Mouse (Mus musculus): ENCODE results near the gene Slc8b1. TPM values are rescaled to one million over a fixed set of nuclear protein-coding genes. Genes with fewer than 3 reads are reported as not detected.

The Slc8b1 gene
- polyA plus RNA-seq, 1 experiment from 2014 or later, result 1.6 TPM

DNA sequence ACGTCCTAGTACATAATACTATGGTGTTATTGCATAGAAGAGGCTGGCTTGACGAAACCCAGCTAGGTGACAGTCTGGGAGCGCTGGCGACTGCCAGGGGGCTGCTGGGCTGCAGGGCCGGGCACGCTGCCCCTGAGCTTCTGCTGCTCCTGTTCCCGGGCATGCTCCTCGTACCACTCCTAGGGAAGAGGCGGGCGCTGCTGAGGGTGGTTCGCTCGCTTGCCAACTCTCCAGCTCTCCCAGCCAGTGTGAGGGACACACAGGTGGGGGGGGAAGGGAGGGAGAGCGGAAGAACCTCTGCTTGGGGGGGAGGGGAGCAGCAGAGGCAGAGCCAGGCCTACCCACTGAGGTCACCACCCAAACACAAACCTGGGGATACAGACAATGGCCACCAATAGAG is 25.1 kb downstream of the Slc8b1 start:
- 82% methylated on average over 13 of the region's 13 CpGs for WGBS
- H3K9me3 ChIP-seq (ENCODE audit: control insufficient read depth, low read length), result no peaks in the 10 kb centered on the region
- H3K36me3 ChIP-seq (ENCODE audit: control insufficient read depth, insufficient read depth, low read length), result peaks cover 5% of the 10 kb centered on the region
- H3K4me1 ChIP-seq (ENCODE audit: control insufficient read depth, insufficient read depth, low read length), result peaks cover 39% of the 10 kb centered on the region
- DNase-seq (ENCODE audit: low spot score) (no peak), ATAC-seq (ENCODE audit: insufficient number of reproducible peaks, low FRiP score, low TSS enrichment, low read depth) (no peak)
- H3K4me2 ChIP-seq (ENCODE audit: low read depth, severe bottlenecking), result no peak overlapping the region
- H3K27ac ChIP-seq (replicated peaks; ENCODE audit: low read depth, low read length), result 0 out of 2 replicates have a peak overlapping the region, but pooled peaks have one; percentile 12
- H3K9ac ChIP-seq (ENCODE audit: low read length), result no peak overlapping the region
- H3K4me3 ChIP-seq (ENCODE audit: low read depth, low read length), result no peak overlapping the region
- no peaks in the 10 kb centered on the region for H3K27me3 ChIP-seq (ENCODE audit: control insufficient read depth, insufficient read depth, low read length)

DNA sequence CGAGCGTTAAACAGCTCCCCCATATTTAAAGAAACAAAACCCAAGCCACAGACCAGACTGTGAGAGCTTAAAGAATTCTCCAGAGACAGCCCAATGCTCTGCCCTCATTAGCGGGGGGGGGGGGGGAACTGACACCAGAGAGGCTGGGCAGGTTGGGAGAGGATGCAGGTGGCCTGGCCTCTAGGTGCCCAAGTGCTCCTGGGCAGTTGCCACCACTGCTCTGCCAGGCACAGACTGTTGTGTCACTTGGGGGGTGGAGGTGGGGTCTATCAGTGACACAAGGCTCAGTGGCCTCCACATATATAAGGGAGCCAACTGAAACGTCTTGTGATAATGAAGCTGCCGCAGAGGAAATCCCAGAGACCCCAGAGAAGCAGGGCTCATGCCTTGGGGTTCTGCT is 25.7 kb downstream of the Slc8b1 start:
- H3K9ac ChIP-seq (ENCODE audit: low read length), result no peak overlapping the region
- H3K36me3 ChIP-seq (ENCODE audit: control insufficient read depth, insufficient read depth, low read length), result peaks cover 5% of the 10 kb centered on the region
- no peak overlapping the region for H3K4me3 ChIP-seq (ENCODE audit: low read depth, low read length)
- H3K27ac ChIP-seq (replicated peaks; ENCODE audit: low read depth, low read length), result 0 out of 2 replicates have a peak overlapping the region, but pooled peaks have one; percentile 12
- no peak overlapping the region for H3K4me2 ChIP-seq (ENCODE audit: low read depth, severe bottlenecking)
- no peaks in the 10 kb centered on the region for H3K27me3 ChIP-seq (ENCODE audit: control insufficient read depth, insufficient read depth, low read length)
- H3K4me1 ChIP-seq (ENCODE audit: control insufficient read depth, insufficient read depth, low read length), result peaks cover 39% of the 10 kb centered on the region
- H3K9me3 ChIP-seq (ENCODE audit: control insufficient read depth, low read length), result no peaks in the 10 kb centered on the region
- WGBS, result 69% methylated on average over 5 of the region's 5 CpGs
- DNase-seq (ENCODE audit: low spot score) (no peak), ATAC-seq (ENCODE audit: insufficient number of reproducible peaks, low FRiP score, low TSS enrichment, low read depth) (no peak)

DNA sequence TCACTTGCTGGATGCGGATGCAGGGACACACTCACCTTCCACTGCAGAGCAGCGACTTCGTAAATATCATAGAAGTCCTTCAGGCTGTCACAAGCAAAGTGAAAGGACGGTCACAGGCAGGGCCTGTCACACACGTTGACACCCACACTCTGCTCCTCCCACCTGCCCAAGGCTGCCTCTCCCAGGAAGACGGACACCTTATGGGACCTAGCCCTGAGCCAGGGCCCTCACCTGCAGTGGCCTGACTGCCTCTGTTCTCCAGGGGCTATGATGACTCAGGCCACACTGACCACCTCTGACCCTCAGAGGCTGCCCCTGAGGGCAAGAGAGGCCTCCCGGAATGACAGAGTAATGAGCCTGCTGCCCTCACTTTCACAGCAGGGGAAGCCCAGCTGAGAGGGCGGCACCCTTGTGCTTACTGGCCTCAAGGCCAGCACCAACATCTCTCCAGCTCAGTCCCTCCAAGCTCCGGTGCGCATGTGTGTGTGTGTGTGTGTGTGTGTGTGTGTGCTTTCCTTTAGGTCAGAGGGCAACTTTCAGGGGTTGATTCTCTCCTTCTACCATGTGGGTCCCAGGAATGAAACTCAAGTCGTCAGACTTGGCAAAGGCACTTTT is 37.4 kb downstream of the Slc8b1 start:
- Histone ChIP-seq H3K9ac (ENCODE audit: low read length) (no peak overlapping the region), H3K9me3 (ENCODE audit: control insufficient read depth, low read length) (no peaks in the 10 kb centered on the region), H3K4me3 (ENCODE audit: low read depth, low read length) (no peak overlapping the region), H3K27ac (replicated peaks; ENCODE audit: low read depth, low read length) (no peak overlapping the region), H3K4me1 (ENCODE audit: control insufficient read depth, insufficient read depth, low read length) (no peaks in the 10 kb centered on the region), H3K4me2 (ENCODE audit: low read depth, severe bottlenecking) (no peak overlapping the region), H3K36me3 (ENCODE audit: control insufficient read depth, insufficient read depth, low read length) (no peaks in the 10 kb centered on the region; the same call in 1 of the 2 replicates), H3K27me3 (ENCODE audit: control insufficient read depth, insufficient read depth, low read length) (no peaks in the 10 kb centered on the region)
- DNase-seq (ENCODE audit: low spot score) (no peak), ATAC-seq (ENCODE audit: insufficient number of reproducible peaks, low FRiP score, low TSS enrichment, low read depth) (no peak)
- WGBS, result 64% methylated on average over 11 of the region's 11 CpGs

DNA sequence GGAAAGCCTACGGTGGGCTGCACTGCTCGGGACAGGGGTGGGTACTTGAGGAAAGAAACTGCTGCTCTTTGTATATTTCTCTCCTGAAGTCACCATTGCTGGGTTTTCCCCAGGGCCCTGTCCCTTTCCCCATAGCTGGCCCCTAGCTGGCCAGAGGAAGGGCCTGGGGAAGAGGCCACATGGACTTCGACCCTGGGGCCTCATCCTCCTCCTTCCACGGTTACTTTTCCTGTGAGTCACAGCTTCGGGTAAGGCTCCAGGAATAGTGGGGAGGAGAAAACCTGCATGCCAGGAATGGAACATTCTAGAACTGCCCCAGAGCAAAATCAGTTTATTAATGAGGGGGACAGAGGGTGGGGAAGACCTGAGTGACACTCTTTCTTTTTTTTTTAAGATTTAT is 39.2 kb downstream of the Slc8b1 start:
- DNase-seq (ENCODE audit: low spot score), result no peak
- Histone ChIP-seq H3K36me3 (ENCODE audit: control insufficient read depth, insufficient read depth, low read length) (peaks cover 4% of the 10 kb centered on the region; the same call in 1 of the 2 replicates), H3K27ac (replicated peaks; ENCODE audit: low read depth, low read length) (no peak overlapping the region), H3K9me3 (ENCODE audit: control insufficient read depth, low read length) (no peaks in the 10 kb centered on the region), H3K27me3 (ENCODE audit: control insufficient read depth, insufficient read depth, low read length) (no peaks in the 10 kb centered on the region), H3K4me1 (ENCODE audit: control insufficient read depth, insufficient read depth, low read length) (no peaks in the 10 kb centered on the region), H3K9ac (ENCODE audit: low read length) (no peak overlapping the region), H3K4me2 (ENCODE audit: low read depth, severe bottlenecking) (no peak overlapping the region), H3K4me3 (ENCODE audit: low read depth, low read length) (no peak overlapping the region)
- WGBS, result 88% methylated on average over 5 of the region's 5 CpGs
- no peak for ATAC-seq (ENCODE audit: insufficient number of reproducible peaks, low FRiP score, low TSS enrichment, low read depth)

DNA sequence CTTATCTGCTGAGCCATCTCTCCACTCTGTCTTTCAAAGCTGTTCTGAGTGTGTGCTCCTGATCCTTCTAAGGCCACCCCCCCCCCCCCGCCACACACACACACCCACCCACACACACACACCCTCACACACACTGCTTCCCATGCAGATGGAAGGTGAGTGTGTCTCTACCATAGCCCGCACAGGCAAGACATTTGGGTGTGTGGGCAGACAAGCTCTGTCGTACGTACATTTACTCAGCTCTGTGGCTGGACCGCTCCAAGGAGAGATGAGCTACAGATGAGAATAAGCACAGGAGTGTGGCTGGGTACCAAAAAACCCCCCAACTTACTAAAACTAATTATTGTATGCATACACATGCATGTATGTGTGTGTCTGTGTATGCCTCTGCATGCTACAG is 39.7 kb downstream of the Slc8b1 start:
- WGBS, result 97% methylated on average over 4 of the region's 5 CpGs
- Histone ChIP-seq H3K4me2 (ENCODE audit: low read depth, severe bottlenecking) (no peak overlapping the region), H3K36me3 (ENCODE audit: control insufficient read depth, insufficient read depth, low read length) (peaks cover 7% of the 10 kb centered on the region), H3K4me3 (ENCODE audit: low read depth, low read length) (no peak overlapping the region), H3K9ac (ENCODE audit: low read length) (no peak overlapping the region), H3K27ac (replicated peaks; ENCODE audit: low read depth, low read length) (no peak overlapping the region), H3K27me3 (ENCODE audit: control insufficient read depth, insufficient read depth, low read length) (no peaks in the 10 kb centered on the region), H3K4me1 (ENCODE audit: control insufficient read depth, insufficient read depth, low read length) (no peaks in the 10 kb centered on the region), H3K9me3 (ENCODE audit: control insufficient read depth, low read length) (no peaks in the 10 kb centered on the region)
- DNase-seq (ENCODE audit: low spot score), result no peak
- ATAC-seq (ENCODE audit: insufficient number of reproducible peaks, low FRiP score, low TSS enrichment, low read depth), result no peak

DNA sequence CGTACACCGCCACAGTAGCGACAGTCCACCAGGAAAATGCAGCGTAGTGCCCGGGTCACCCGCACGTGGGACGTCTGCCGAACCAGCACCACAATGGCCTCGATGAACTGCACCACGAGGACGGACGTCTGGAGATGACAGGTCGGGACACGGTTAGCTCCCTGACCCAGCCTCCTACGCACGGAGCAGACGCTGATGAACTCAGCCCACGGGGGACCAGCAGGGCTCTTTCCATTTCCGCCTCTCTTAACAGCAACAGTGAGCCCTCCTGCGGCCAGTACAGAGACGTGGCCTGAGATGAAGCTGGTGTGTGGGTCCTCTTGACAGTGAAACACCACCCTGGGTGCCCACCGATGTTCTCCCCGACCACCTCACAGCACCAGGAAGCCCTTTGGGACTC is 44.9 kb downstream of the Slc8b1 start:
- H3K9me3 ChIP-seq (ENCODE audit: control insufficient read depth, low read length), result no peaks in the 10 kb centered on the region
- ATAC-seq (ENCODE audit: insufficient number of reproducible peaks, low FRiP score, low TSS enrichment, low read depth) (no peak), DNase-seq (ENCODE audit: low spot score) (no peak)
- 95% methylated on average over 24 of the region's 24 CpGs for WGBS
- no peak overlapping the region for H3K4me2 ChIP-seq (ENCODE audit: low read depth, severe bottlenecking)
- no peak overlapping the region for H3K9ac ChIP-seq (ENCODE audit: low read length)
- peaks cover 19% of the 10 kb centered on the region for H3K36me3 ChIP-seq (ENCODE audit: control insufficient read depth, insufficient read depth, low read length)
- peaks cover 11% of the 10 kb centered on the region for H3K4me1 ChIP-seq (ENCODE audit: control insufficient read depth, insufficient read depth, low read length)
- no peak overlapping the region for H3K27ac ChIP-seq (replicated peaks; ENCODE audit: low read depth, low read length)
- H3K27me3 ChIP-seq (ENCODE audit: control insufficient read depth, insufficient read depth, low read length), result no peaks in the 10 kb centered on the region
- no peak overlapping the region for H3K4me3 ChIP-seq (ENCODE audit: low read depth, low read length)

DNA sequence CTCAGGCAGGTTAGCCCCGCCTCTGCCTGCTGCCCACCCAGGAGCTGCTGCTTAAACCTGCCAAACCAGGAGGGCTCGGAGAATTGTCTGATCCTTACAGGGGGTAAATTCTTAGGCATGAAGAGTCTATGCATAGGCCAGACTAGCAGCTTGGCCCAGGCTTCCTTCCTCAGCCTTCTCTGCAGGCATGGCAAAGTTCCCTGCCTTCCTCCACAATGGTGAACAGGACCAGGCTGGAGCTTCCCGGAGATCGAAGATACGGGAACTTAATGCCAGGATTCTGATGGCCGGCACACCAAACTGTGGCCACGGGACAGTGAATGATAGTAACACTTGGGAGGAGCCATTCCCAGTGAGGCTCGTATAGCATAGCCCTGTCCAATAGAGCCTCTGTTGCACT is 47.1 kb downstream of the Slc8b1 start:
- ATAC-seq (ENCODE audit: insufficient number of reproducible peaks, low FRiP score, low TSS enrichment, low read depth) (no peak), DNase-seq (ENCODE audit: low spot score) (no peak)
- peaks cover 19% of the 10 kb centered on the region for H3K36me3 ChIP-seq (ENCODE audit: control insufficient read depth, insufficient read depth, low read length)
- no peaks in the 10 kb centered on the region for H3K9me3 ChIP-seq (ENCODE audit: control insufficient read depth, low read length)
- peaks cover 13% of the 10 kb centered on the region for H3K4me1 ChIP-seq (ENCODE audit: control insufficient read depth, insufficient read depth, low read length)
- no peak overlapping the region for H3K4me3 ChIP-seq (ENCODE audit: low read depth, low read length)
- H3K9ac ChIP-seq (ENCODE audit: low read length), result no peak overlapping the region
- WGBS, result 77% methylated on average over 8 of the region's 8 CpGs
- no peak overlapping the region for H3K27ac ChIP-seq (replicated peaks; ENCODE audit: low read depth, low read length)
- H3K27me3 ChIP-seq (ENCODE audit: control insufficient read depth, insufficient read depth, low read length), result no peaks in the 10 kb centered on the region
- no peak overlapping the region for H3K4me2 ChIP-seq (ENCODE audit: low read depth, severe bottlenecking)

DNA sequence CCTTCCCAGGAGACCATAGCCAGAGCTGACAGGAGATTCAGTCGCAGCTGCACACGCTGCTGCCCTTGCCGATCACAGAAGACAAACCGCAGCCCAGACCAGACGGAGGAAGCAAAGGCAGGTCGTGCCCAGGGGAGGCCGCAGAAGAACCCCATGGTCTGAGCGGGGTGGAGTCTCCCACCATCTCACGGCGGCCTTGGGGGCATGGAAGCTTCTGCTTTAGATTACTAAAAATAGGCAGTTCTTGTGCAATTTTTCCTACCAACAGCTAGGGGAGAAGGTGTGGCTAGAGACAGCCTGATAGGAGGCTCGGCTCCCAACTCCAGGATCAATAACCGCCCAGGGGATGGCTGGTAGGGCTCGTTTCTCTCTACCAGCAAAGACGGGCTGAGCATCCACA is 47.8 kb downstream of the Slc8b1 start:
- Histone ChIP-seq H3K27ac (replicated peaks; ENCODE audit: low read depth, low read length) (no peak overlapping the region), H3K4me3 (ENCODE audit: low read depth, low read length) (no peak overlapping the region), H3K4me1 (ENCODE audit: control insufficient read depth, insufficient read depth, low read length) (peaks cover 17% of the 10 kb centered on the region), H3K9me3 (ENCODE audit: control insufficient read depth, low read length) (no peaks in the 10 kb centered on the region), H3K9ac (ENCODE audit: low read length) (no peak overlapping the region), H3K4me2 (ENCODE audit: low read depth, severe bottlenecking) (no peak overlapping the region), H3K36me3 (ENCODE audit: control insufficient read depth, insufficient read depth, low read length) (peaks cover 19% of the 10 kb centered on the region), H3K27me3 (ENCODE audit: control insufficient read depth, insufficient read depth, low read length) (no peaks in the 10 kb centered on the region)
- DNase-seq (ENCODE audit: low spot score), result no peak
- WGBS, result 71% methylated on average over 14 of the region's 14 CpGs
- no peak for ATAC-seq (ENCODE audit: insufficient number of reproducible peaks, low FRiP score, low TSS enrichment, low read depth)

DNA sequence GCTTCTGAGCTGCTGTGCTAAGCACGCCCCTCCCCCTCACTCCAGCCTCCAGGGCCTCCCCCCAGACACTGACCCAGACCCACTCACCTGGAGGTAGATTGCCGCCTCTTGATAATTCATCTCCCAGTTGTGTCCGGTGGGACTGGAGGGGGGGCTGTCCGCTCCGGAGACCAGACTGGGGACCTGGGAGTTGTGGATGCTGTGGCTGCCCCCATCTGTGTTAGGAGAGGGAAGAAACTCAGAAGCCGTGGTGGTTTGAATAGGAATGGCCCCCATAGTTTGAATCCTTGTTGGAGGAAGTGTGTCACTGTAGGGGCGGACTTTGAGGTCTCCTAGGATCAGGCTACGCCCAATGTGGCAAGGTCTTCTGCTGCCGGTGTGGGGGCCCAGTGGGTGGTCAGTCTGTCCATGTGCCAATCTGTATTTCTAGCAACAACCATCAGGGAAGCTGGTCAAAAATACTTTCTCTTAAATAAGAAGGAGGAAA is 49.2 kb downstream of the Slc8b1 start:
- no peak overlapping the region for H3K4me3 ChIP-seq (ENCODE audit: low read depth, low read length)
- H3K4me1 ChIP-seq (ENCODE audit: control insufficient read depth, insufficient read depth, low read length), result peaks cover 26% of the 10 kb centered on the region
- peaks cover 15% of the 10 kb centered on the region for H3K36me3 ChIP-seq (ENCODE audit: control insufficient read depth, insufficient read depth, low read length)
- H3K27me3 ChIP-seq (ENCODE audit: control insufficient read depth, insufficient read depth, low read length), result no peaks in the 10 kb centered on the region
- no peak overlapping the region for H3K9ac ChIP-seq (ENCODE audit: low read length)
- WGBS, result 65% methylated on average over 8 of the region's 9 CpGs
- ATAC-seq (ENCODE audit: insufficient number of reproducible peaks, low FRiP score, low TSS enrichment, low read depth), result no peak; the same call in 1 of the 2 replicates
- no peak overlapping the region for H3K4me2 ChIP-seq (ENCODE audit: low read depth, severe bottlenecking)
- H3K9me3 ChIP-seq (ENCODE audit: control insufficient read depth, low read length), result no peaks in the 10 kb centered on the region
- no peak for DNase-seq (ENCODE audit: low spot score)
- H3K27ac ChIP-seq (replicated peaks; ENCODE audit: low read depth, low read length), result no peak overlapping the region
